Mouse (Mus musculus): ENCODE measurements around the gene Tshr.
A peak's percentile ranks its signal among the peaks of the same experiment; 100 is the strongest.
"Not testable (repeated sequence)": the region's sequence is repeated elsewhere in the genome, so short reads cannot be mapped to it uniquely, and the experiment has no call there.

The Tshr gene

DNA sequence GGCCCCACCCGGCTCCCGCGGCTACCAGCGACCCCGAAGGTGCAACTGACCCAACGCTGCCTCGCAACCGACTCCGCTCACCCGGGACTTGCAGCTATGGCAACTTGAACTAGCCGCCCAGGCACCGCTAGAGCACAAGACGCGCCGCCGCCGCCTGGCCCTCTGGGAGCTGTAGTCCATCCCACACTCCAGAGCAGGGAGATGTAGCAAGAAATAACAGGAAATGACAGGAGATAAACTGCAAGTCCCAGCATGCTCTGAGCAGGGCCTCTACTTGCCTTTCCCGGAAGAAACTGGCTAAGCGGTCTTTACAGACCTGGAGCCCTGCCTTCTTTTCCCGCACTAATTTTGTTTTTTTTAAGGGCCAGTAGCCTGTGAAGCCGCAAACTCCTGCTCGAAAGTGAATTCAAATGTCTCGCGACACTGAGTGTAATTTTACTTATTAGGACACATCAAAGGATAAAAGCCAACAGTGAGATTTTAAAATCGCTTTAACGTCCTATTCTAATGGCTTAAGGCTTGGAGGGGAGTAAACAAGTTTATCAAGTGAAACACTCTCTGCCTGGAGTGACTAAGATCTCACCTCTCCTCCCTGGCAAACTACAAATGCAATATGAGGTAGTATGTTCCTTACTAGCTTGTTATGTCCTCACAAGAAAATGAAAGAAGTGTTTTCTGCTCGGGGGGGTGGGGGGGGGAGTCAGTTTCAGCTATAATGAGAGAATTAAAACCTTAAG, at the start of gene Tshr, which contains the start of gene Cep128:
Gene Tshr (plus strand): TSS at position 283 of the 737 bp plus-strand sequence.
Gene Cep128 (minus strand): TSS at position 129 of the 737 bp plus-strand sequence.
- DNase-seq: peak; percentile 94

DNA sequence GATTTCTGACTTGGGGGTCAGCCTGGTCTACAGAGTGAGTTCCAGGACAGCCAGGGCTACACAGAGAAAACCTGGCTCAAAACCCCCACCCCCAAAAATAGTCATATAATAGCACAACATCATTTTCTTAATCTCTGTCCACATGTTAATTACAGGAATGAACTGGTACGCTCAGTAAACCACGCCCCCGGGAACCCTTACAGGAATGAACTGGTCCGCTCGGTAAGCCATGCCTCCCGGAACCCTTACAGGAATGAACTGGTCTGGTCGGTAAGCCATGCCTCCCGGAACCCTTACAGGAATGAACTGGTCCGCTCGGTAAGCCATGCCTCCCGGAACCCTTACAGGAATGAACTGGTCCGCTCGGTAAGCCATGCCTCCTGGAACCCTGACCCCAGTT, 45.7 kb upstream of the Tshr start:
- not testable (repeated sequence) for DNase-seq

DNA sequence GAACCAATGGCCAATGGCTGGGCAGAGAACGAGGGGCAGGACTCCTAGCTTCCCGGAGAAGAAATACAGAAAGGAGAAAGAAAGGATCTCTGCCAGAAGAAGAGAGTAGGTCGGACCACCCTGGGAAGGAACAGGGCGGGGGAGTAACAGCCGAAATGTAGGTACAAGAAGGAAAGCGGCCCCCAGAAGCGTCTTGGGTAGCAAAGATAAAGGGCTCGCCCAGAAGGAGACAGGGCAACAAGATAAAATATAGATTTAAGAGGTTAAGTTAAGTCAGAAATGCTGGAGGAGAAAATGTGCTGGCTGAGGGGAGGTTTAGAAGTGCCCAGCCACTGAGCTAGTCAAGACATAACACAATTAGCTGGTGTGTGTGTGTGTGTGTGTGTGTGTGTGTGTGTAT, 30.6 kb upstream of the Tshr start:
- no peak for DNase-seq

DNA sequence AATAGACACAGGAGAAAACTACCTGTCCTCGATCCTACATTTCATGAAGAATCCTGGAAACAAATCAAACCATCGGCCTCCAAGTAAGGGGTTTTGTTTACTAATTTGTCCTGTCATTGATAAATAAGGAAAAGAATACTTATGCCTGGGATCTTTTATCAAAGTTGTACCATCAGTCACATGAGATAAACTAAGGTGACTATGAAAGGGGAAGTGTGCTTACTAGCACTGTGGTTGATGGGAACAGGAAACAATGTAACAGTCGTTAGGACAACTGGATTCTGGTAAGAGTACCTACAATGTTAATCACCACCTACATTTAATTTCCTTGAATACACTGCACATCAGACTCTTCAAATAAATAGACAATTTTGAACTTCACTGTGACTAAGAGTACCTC, 15.2 kb upstream of the Tshr start:
- DNase-seq: no peak

DNA sequence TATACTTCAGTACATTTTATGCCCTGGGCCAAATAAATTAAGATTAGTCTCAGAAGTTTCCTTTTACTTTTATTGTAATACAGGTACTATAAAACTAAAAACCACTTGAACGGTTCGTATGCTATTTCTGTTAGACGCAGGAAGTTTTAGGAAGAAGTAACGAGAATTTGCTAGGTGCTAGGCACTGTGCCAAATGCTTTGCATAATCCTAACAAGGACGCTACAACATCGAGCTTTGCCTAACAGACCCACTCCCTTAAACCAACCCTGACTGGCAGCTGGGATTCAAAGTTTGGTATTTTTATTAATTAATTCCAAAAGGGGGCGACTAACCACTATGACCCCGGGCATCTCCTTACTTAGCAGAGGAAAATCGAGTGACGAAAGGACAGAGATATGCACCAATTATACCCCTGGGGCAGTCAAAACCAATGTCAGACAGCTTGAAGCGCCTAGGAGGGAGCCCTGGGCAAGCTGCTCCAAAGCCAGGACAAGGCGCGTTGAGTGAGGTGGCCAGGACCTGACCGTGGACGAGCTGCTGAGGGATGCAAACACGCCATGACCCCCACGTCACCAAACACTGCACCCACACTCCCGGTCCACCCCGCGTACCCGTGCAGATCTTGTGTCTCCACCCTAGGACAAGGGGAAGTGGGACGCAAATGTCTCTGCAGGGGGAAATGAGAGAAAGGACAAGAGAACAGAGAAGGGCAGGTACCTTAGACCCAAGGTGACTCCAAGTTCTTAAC, 673 bp upstream of the Tshr start:
- DNase-seq: no peak

DNA sequence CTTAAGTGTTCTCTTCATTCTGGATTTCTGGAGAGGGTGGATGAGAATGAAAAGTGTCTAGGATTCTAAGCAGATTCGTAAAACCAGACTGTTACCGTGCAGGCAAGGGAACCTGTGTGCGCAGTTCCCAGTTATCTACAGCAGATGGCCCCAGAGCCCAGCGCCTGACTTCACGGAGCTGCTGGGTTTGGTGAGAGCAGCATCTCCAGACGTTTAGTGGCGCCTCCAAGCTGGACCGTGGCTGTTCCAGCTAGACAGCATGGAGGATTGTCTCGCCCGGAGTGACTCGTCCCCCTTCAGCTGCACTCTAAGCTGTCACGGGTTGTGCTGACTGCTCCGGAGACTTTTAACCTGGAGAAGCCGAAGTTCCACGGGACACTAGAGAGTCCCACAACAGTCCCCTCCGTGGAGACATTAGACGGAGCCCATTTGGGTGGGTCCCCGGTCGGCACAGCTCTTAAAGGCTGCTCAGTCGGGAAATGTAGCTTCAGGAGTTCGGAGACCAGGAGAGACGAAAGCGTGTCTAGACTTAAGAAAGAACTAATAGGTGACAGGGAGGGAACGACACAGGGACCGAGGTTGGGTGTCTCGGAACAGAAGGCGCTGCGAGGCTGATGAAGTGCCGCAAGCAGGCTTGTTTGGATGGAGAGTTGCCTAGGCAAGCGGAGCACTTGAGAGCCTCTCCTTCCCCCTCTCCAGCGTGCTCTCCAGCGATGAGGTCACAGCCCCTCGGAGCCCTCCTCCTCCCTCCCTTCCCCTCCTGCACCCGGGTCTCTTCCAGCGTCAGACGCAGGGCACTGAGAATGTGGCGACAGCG, 16.1 kb downstream of the Tshr start:
- DNase-seq: peak; percentile 48

DNA sequence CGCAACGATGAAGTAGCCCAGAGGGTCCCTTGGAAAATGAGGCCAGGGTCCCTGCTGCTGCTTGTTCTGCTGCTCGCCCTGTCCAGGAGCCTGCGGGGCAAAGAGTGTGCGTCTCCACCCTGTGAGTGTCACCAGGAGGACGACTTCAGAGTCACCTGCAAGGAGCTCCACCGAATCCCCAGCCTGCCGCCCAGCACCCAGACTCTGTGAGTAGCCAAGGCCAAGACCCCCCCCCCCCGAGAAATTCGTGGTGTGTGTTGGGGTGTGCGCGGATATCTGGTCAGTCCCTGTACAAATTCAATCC, 16.6 kb downstream of the Tshr start:
- DNase-seq: no peak

DNA sequence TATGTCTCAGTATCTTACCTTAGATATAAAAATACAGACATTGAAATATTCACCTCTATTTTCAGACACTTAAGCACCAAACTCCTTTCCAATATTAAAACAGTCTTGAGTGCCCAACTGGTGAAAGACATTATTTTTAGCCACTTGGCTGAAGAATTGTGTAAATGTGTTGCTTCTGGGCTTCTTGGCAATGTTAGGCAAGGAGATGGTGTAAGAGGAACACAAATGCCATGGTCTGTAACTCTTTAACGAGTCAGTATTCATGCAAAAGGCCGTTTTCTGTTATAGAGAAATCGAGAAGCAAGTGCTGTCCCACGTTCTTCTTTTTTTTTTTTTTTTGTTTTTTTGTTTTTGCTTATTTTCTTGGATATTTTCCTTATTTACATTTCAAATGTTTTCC, 25.9 kb downstream of the Tshr start:
- no peak for DNase-seq

DNA sequence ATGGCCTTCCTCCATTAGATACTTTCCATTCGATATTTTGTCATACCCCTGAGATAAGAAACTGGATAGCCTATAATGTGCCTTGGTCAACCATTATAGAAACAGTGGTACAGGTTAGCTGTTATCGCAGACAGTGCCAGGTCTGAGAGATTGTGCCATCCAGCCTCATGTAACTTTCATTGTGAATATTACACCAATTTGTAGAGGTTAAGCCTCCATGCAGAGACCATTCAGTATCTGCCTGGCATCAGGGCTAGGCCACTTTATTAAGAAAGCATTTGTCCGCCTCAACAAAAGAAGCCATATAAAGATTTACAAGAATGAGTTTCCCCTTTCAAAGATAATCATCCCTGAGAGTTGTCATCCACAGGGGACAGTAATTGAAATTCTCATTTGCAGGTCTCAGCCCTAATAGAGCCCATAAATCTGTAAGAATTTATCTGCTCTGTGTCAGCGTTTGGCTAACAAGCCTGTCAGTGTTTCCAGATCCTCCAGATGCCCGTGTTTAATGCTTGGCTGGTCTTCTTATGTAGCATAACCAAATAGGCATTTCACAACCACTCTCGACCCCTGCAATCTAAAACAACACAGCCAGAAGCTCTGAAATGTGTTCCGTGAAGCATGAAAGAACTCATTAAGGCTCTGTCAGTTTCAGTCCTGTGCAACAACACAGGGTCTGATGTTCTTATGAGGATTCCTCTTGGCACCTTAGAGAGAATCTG, 28.3 kb downstream of the Tshr start:
- no peak for DNase-seq

DNA sequence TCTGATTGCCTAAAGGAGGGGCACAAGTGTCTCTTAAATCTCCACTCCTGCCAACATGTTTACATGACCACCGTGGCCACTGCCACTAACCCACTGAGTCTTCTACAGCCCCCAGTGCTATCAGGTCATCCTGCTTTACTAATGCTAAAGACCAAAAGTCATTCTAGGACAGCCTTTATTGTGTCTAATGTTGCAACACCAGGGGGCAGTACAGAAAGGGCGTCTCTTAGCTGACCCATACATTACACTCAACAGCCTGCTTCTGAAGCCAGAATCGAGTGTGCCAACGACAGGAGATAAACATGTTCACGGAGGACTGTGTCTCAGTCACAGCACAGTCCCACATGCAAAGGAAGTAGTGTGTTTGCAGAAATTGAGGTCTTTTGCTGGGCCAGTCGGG, 30.7 kb downstream of the Tshr start:
- DNase-seq: no peak

DNA sequence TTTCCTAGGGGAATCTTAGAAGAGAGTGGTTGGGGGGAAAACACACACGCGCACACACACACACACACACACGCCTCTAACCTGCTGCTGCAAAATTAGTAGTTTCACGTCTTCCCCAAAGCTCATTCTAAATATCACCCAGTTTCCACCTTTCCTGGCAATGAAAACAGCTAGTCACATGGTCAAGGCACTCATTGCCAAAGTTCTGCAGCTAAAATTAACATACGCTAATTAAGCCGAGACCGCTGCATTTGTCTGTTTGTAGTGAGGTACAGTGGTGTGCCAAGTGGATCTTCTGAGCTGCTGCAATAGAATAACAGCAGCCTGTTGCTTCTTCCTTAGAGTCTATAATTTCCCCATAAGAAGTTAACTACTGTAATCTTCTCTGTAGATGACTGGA, 32.5 kb downstream of the Tshr start:
- no peak for DNase-seq

DNA sequence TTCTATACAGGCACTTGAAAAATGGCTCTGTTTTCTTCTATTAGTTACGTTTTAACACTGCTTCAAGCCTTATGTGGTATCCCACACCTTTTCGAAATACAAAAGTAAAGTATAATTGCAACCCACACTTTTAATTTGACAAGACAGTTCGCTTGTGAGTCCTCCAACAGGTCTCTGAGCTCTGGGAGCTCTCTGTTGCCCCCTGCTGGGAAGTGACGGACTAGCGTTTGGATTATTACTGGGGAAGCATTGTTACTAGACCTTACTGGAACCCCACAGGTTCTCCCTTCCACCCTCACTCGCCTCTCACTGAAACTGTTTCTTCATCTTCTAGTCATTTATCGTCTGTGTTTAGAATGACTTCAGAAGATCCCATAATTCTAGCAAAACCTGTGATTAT, 34.4 kb downstream of the Tshr start:
- no peak for DNase-seq

DNA sequence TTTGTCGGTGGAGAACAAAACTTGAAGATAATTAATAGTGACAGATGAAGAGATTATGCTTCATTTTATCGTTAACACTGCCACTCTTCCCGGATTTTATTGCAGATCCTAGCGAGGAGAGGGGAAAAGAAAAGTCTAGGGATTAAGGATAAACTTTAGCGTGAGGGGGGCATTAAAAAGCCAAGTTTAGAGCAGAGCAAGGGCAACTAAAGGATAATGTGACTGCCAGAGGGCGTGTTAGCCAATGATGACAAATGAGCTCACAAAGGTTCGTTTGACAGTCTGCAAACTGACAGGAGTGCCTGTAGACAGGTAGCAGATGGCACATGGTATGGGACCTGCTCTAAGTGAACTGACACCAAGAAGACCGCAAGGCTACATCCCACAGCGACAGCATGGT, 36.9 kb downstream of the Tshr start:
- no peak for DNase-seq

DNA sequence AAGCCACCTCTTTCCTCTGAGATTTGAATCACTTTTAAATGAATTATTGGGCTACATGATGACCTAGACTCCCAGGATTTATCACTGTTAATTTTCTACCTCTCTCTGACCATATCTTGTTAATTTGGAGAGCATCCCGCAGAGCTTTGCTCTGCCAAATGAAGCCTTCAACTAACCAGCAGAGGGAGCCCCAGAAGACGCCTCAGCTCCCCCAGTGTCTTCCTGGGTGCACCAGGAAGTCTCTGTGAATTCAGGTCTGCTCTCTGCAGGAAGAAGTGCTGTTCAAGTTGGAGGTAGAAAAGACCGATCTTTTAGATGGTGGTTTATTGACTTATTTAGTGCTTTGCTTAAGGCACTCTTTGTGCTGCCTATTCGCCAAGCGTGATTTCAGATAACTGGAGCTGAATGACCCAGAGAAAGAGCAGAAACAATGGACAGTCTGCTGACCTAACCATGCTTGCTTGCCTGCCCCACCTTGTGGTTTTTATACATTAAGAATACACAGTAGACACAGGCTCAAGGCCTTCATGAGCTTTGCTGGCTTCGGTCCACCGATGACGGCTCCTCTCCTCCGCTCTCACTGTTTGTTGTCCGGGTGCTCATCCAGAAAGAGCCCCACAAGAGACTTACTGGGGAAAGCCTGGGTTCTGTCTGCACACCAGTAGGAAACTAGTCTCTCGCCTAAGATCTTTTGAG, 38.9 kb downstream of the Tshr start:
- no peak for DNase-seq

DNA sequence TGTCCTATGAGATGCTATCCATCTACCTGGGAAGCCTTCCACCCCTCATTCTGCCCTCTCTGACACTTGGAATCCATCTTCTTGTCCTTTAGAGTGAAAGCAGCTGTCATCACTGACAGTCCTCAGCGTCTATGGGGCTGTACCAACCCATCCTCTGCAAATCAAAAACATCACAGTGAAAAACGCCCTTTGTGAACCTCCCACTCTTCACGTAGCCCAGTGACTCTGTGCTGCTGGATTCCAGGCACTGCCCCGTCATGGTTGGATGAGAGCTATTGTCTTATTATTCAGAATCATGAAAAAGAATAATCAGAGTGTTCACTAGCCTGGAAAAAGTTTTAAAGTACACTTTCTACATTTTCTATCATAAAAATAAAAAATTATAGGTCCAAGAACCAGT, 42.1 kb downstream of the Tshr start:
- no peak for DNase-seq

DNA sequence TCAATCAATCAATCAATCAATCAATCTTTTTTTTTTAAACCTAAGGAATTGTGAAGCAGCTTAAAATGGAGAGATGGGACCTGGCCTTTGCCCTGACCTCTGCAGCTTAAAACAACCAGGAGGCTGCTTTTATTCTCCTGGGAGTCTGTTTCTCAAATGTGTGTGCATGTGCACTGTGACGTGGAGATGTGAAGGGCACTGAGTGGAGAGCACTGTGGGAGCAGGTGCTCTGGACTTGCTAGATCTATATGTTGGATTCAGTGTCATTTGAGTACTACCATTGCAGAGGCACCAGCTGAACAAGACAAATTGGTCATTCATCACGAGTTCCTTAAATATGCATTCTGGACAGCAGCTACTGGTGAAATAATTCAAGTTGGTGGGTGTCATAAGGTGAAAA, 42.8 kb downstream of the Tshr start:
- no peak for DNase-seq

DNA sequence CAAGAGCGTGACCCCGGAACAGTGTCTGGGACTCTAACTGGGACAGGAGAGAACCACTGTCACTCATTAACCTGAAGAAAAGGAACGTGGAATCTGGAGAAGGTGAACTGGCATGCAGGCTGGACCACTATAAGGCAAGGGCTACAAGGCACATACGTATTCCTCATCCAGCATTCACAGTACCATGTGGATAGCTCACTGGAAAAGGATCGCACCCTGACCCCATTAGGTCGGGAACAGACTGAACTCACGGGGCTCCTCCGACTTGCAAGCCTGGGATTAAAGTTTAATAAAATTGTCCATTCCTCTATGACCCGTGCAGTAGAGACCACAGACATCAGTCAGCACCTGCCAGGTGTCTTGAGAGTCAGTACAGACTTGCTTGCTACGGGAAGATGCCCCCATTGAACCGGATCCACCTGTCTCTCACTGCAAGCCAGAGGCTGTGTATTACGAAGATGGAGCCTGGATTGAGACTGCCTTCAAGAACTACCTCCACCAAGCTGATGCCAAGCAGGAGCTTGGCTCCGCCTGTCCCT, 97.9 kb downstream of the Tshr start:
- DNase-seq: no peak

DNA sequence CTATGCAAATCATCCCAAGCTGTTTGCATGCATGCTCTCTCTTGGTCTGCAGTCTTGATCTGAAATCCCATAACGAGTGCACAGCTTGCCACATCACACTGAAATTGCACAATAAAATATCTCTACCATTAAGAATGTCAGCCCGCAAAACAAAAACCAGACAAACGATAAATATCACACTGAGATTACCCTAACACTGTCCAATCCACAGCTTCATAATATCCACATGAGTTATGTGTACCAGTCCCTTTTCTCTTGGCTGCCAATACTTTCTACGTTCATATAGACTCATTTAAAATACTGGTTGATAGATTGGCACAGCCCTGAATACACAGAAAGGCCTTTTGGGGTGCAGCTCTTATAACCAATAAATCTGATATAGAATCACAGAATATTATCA, 102.0 kb downstream of the Tshr start:
- DNase-seq: no peak

DNA sequence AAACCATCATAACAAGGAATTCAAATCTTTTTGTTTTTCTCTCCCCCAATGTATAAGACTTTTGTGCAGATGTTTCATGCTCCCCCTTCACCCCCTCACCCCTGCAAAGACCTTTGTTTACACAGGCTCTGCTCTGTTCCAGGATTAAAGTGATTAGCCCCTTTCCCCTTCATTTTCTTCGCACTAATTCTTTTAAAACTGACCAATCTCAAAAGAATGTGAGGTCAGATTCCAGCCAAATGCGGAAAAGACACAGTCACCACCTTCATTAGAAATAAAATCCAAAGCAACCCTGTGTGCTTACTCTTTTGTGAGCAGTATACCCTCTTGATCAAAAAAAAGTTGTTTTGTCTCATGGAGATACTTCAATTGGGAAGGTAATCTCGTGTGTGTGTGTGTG, 104.0 kb downstream of the Tshr start:
- no peak for DNase-seq

DNA sequence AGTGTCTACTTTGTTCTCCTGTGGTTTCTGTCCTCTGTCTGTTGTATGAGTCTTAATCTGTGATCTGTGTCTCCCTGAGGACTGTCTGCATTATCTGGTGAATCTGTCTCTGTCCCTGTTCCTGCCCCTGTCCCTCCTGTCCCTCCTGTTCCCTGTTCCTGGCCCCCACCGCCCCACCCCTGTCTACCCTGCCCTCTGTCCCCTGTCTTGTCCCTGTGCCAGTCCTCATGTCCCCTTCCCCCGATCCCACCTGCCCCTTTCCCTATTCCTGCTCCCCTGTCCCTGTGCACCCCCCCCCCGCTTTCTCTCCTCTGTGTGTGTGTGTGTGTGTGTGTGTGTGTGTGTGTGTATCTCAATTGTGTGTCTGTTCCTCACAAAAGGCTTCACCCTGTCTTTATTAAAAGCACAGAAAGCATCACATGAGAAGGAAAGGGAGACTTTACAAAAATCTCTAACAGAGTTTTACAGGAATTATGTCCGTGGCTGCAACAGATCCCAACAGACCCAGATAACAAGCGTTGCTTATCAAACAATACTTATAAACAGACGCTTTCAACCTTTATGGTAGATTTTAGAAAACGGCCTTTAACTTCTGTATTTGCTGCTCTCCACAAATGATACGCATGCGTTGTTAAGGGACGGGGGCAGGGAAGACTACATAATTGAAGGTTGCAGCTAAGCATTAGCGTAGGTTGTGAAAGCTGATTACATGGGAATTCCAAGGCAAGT, 111.3 kb downstream of the Tshr start:
- no peak for DNase-seq

DNA sequence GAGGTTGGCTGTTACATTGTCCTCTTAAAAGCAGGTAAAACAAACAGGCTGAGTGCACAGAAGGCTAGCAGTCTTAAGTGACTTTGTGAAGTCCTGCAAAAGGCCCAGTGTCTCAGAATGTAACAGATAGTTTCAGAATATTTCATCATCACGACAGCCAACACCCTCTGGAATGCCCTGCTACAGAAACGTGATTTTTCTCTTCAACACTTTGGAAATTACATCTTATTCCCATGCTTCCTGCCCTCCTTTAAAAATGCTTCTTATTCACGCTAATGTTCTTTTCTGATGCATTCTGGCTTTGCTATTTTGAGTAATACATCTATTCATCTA, 111.8 kb downstream of the Tshr start:
- no peak for DNase-seq

DNA sequence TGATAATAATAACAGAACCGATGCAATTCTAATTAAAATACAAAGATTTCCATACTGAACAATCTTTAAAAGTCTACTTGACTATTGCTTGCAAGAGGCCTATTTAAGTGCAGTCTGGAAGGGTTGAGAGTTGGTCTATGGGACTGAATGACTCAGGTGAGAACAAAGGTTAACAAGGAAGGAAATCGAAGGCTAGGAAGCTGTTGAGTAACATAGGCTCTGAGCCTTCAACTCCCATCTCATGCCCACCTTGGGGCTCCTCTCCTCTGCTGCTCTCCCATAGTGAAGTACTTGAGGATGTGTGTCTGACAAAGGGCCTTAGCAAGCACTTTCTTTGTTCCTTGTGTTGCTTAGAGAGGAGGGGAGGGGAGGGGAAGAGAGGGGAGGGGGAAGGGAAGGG, 116.1 kb downstream of the Tshr start:
- no peak for DNase-seq
